ENCODE assay signal across 8 mouse cellular contexts in genomic region chr11:117415955-117416354, GRCm38 (mm10).
DNase-seq lines count a peak whose midpoint lies in the region; ATAC-seq lines count a peak whose summit lies in the region.

No protein-coding gene starts in this region.

- H3K9me3 ChIP-seq in neural tube, embryonic 11.5 days (ENCODE audit: control insufficient read depth, low read length) = no peaks in the 10 kb centered on the region
- no peaks in the 10 kb centered on the region for H3K9me3 ChIP-seq in intestine, embryonic 14.5 days (ENCODE audit: control insufficient read depth, low read length)

- WGBS in neural tube, embryonic 11.5 days = 6% methylated on average over 13 of the region's 13 CpGs
- WGBS in intestine, embryonic 14.5 days = 6% methylated on average over 13 of the region's 13 CpGs

- no peaks in the 10 kb centered on the region for H3K36me3 ChIP-seq in neural tube, embryonic 11.5 days (ENCODE audit: control insufficient read depth, insufficient read depth, low read length)
- no peaks in the 10 kb centered on the region for H3K36me3 ChIP-seq in intestine, embryonic 14.5 days (ENCODE audit: control insufficient read depth, insufficient read depth, low read length)

- peaks cover 25% of the 10 kb centered on the region for H3K4me1 ChIP-seq in neural tube, embryonic 11.5 days (ENCODE audit: control insufficient read depth, insufficient read depth, low read length)
- peaks cover 31% of the 10 kb centered on the region for H3K4me1 ChIP-seq in intestine, embryonic 14.5 days (replicated peaks; ENCODE audit: control insufficient read depth, insufficient read depth, low read length)

- no peak overlapping the region; the same call in 1 of the 2 replicates for H3K4me2 ChIP-seq in neural tube, embryonic 11.5 days (ENCODE audit: low read depth)
- no peak overlapping the region for H3K4me2 ChIP-seq in intestine, embryonic 14.5 days (ENCODE audit: low read length)

- H3K27me3 ChIP-seq in neural tube, embryonic 11.5 days (ENCODE audit: control insufficient read depth, insufficient read depth, low read length) = peaks cover 21% of the 10 kb centered on the region
- H3K27me3 ChIP-seq in intestine, embryonic 14.5 days (replicated peaks; ENCODE audit: control insufficient read depth, insufficient read depth, low read length) = peaks cover 21% of the 10 kb centered on the region

- ATAC-seq in neural tube, embryonic 11.5 days (ENCODE audit: insufficient read depth, low FRiP score, low TSS enrichment) = no peak
- no peak for ATAC-seq in intestine, embryonic 14.5 days (replicated peaks; ENCODE audit: low FRiP score, low TSS enrichment, low read depth)
- ATAC-seq in megakaryocyte progenitor cell, adult 5-6 weeks (replicated peaks; ENCODE audit: poor library complexity) = peak; percentile 49

- H3K4me3 ChIP-seq in neural tube, embryonic 11.5 days (ENCODE audit: low read depth, low read length) = no peak overlapping the region
- no peak overlapping the region for H3K4me3 ChIP-seq in intestine, embryonic 14.5 days (ENCODE audit: low read depth, low read length)

- H3K27ac ChIP-seq in neural tube, embryonic 11.5 days (ENCODE audit: low read depth, low read length) = no peak overlapping the region
- no peak overlapping the region for H3K27ac ChIP-seq in intestine, embryonic 14.5 days (ENCODE audit: low read depth)

- peak; percentile 56 for DNase-seq in neural tube, embryonic 11.5 days (ENCODE audit: low spot score)
- DNase-seq in neural tube, embryonic 10.5 days (ENCODE audit: extremely low spot score, low spot score) = no peak
- peak; percentile 37 for DNase-seq in c-Kit-positive CD71-positive TER-119-positive erythroid progenitor cells, embryonic 14.5 days (ENCODE audit: low spot score)
- DNase-seq in intestine, embryonic 14.5 days (ENCODE audit: low spot score) = peak; percentile 75
- no peak for DNase-seq in left cerebral cortex, adult 8-10 months (ENCODE audit: low spot score in 2 of 2)
- no peak for DNase-seq in adipocyte (ENCODE audit: low spot score)
- DNase-seq in urinary bladder, postnatal 4 days (ENCODE audit: low spot score in 2 of 2) = no peak

- no peak overlapping the region for H3K9ac ChIP-seq in neural tube, embryonic 11.5 days (ENCODE audit: low read length)
- H3K9ac ChIP-seq in intestine, embryonic 14.5 days (ENCODE audit: low read length) = no peak overlapping the region

Comparison
In these comparisons a context has a peak if more than half of its experiments do, and no peak if none do; other contexts are left out.
1. DNase-seq: peak in neural tube, embryonic 11.5 days (single experiment), c-Kit-positive CD71-positive TER-119-positive erythroid progenitor cells, embryonic 14.5 days (single experiment) and intestine, embryonic 14.5 days (single experiment); none in neural tube, embryonic 10.5 days (single experiment), left cerebral cortex, adult 8-10 months (0 of 2), adipocyte (single experiment) and urinary bladder, postnatal 4 days (0 of 2).